Mouse (Mus musculus) lung, embryonic 14.5 days (tissue): ENCODE results near the gene Rftn2. TPM values are rescaled to one million over a fixed set of nuclear protein-coding genes. Genes with fewer than 3 reads are reported as not detected.

Experiments
- ATAC-seq: fragments of 200-750 bp; cut with Nextera tagmentation; 2 replicates; pipeline ENCODE4 v1.8.0; 2017; ENCODE audit warnings: mild to moderate bottlenecking, moderate TSS enrichment, moderate library complexity; ENCODE audit not compliant: insufficient read depth
- DNase-seq: peaks from one replicate; pipeline ENCODE4 v3.0.0-alpha.2; 2015
- H3K27ac ChIP-seq: fragments of 300-500 bp; sonication (generic); 2 replicates; pipeline ENCODE4 v1.5.1; 2014; ENCODE audit warnings: low read depth, mild to moderate bottlenecking, moderate library complexity
- H3K27me3 ChIP-seq: fragments of 300-500 bp; sonication (generic); 2 replicates; pipeline ENCODE4 v1.6.1; 2014; ENCODE audit warnings: low read length, control low read depth; ENCODE audit not compliant: insufficient read depth
- H3K36me3 ChIP-seq: fragments of 300-500 bp; sonication (generic); 2 replicates; pipeline ENCODE4 v1.6.1; 2014; ENCODE audit warnings: control low read depth; ENCODE audit not compliant: insufficient read depth
- H3K4me1 ChIP-seq: fragments of 300-500 bp; sonication (generic); 2 replicates; pipeline ENCODE4 v1.6.1; 2014; ENCODE audit warnings: antibody characterized with exemption, control low read depth; ENCODE audit not compliant: insufficient read depth
- H3K4me2 ChIP-seq: fragments of 300-500 bp; sonication (generic); 2 replicates; pipeline ENCODE4 v1.6.1; 2014; ENCODE audit warnings: mild to moderate bottlenecking
- H3K4me3 ChIP-seq: fragments of 300-500 bp; sonication (generic); 2 replicates; pipeline ENCODE4 v1.5.1; 2014; ENCODE audit warnings: low read depth, low read length
- H3K9ac ChIP-seq: fragments of 300-500 bp; sonication (generic); 2 replicates; pipeline ENCODE4 v1.6.1; 2014
- H3K9me3 ChIP-seq: fragments of 300-500 bp; sonication (generic); 2 replicates; pipeline ENCODE4 v1.6.1; 2016; ENCODE audit warnings: low read depth, low read length, control low read depth
- CTCF ChIP-seq: IDR thresholded peaks from 2 replicates; pipeline ENCODE4 v1.5.1; 2016; ENCODE audit warnings: antibody characterized with exemption, low read depth
- WGBS: fragments of 180-500 bp; shearing (Covaris S2); extraction: QIAGEN DNeasy Blood & Tissue Kit; methylation state at CpG from one replicate; pipeline ENCODE4 v1.1.7; 2014; 5-methylcytosine and 5-hydroxymethylcytosine counted together
- polyA plus RNA-seq: library from polyadenylated mRNA; unstranded; fragments of >200 nt; fragmentation: Nextera tagmentation; extraction: Ambion mirVana; gene quantifications from 2 replicates; pipeline ENCODE4 v1.2.1, GENCODE M21; 2014

The Rftn2 gene
- polyA plus RNA-seq, 1 experiment from 2014 or later, result 12.1 TPM

DNA sequence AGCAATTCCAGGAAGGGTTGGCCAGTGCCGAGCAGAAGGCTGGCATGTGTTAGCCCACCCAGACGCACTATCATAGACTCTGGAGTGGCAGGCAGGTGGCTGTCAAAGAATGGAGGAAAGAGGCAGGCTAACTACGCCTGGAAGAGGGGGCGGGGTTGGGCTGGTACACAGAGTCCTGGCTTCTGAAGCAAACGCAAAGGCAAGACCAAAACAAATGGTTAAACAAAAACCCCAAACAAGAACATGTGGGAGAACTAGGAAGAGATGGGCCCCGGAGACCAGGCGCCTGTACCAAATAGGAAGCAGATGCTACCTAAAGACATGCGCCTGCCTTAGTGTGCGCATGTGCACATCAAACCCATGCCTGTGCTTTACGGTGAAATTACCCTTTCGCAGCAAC lies 2.5 kb downstream of the Rftn2 start:
- TF ChIP-seq CTCF, result no peak
- H3K4me3 ChIP-seq, result peak overlapping the region; percentile 51; the same call in 1 of the 2 replicates
- no peak overlapping the region for H3K27ac ChIP-seq
- H3K9ac ChIP-seq, result no peak overlapping the region
- peak overlapping the region; percentile 66 for H3K4me2 ChIP-seq
- WGBS, result 67% methylated on average over 11 of the region's 11 CpGs
- DNase-seq (no peak), ATAC-seq (no peak)
- H3K36me3 ChIP-seq, result no peaks in the 10 kb centered on the region
- H3K4me1 ChIP-seq, result peaks cover 9% of the 10 kb centered on the region; the same call in 1 of the 2 replicates
- no peaks in the 10 kb centered on the region for H3K27me3 ChIP-seq
- no peaks in the 10 kb centered on the region for H3K9me3 ChIP-seq

GRCm38 (mm10) chr1:55223026-55223425 lies 3.6 kb downstream of the Rftn2 start:
- no peak for TF ChIP-seq CTCF
- no peak for DNase-seq
- no peak overlapping the region for H3K9ac ChIP-seq
- H3K27me3 ChIP-seq, result no peaks in the 10 kb centered on the region
- no peak overlapping the region for H3K27ac ChIP-seq
- no peak overlapping the region for H3K4me3 ChIP-seq
- peaks cover 17% of the 10 kb centered on the region; the same call in 1 of the 2 replicates for H3K4me1 ChIP-seq
- H3K4me2 ChIP-seq, result no peak overlapping the region
- H3K9me3 ChIP-seq, result no peaks in the 10 kb centered on the region
- ATAC-seq, result no peak
- no peaks in the 10 kb centered on the region for H3K36me3 ChIP-seq
- WGBS, result 87% methylated on average over 7 of the region's 7 CpGs

DNA sequence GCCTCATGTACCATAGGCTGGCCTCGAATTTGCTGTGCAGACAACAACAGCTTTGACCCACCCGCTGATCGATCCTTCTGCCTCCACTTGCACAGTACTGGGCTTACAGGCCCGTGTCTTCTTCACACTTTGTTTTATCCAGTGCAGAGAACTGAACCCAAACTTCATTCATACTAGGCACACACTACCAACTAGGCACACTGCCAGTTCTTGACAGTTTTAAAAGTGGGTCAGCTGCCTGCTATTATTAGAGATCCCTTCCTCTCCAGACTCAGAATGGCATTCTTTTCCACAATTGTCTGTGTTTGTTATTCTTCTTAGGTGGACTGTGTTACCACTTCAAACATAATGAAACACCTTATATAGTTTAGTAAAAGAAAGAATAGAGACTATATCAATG lies 5.2 kb downstream of the Rftn2 start:
- Histone ChIP-seq H3K4me2 (no peak overlapping the region), H3K4me3 (no peak overlapping the region), H3K27me3 (no peaks in the 10 kb centered on the region), H3K9me3 (no peaks in the 10 kb centered on the region), H3K4me1 (peaks cover 21% of the 10 kb centered on the region; the same call in 1 of the 2 replicates), H3K9ac (no peak overlapping the region), H3K27ac (no peak overlapping the region), H3K36me3 (no peaks in the 10 kb centered on the region)
- TF ChIP-seq CTCF, result no peak
- WGBS, result 56% methylated on average over 4 of the region's 4 CpGs
- ATAC-seq, result no peak
- peak; percentile 69 for DNase-seq

GRCm38 (mm10) chr1:55217191-55217590 lies 9.4 kb downstream of the Rftn2 start:
- Histone ChIP-seq H3K4me3 (no peak overlapping the region), H3K27me3 (no peaks in the 10 kb centered on the region), H3K36me3 (no peaks in the 10 kb centered on the region), H3K4me2 (0 out of 2 replicates have a peak overlapping the region, but pooled peaks have one; percentile 23), H3K9ac (no peak overlapping the region), H3K4me1 (peaks cover 16% of the 10 kb centered on the region; the same call in 1 of the 2 replicates), H3K9me3 (no peaks in the 10 kb centered on the region), H3K27ac (peak overlapping the region; percentile 82)
- peak; percentile 91 for ATAC-seq
- WGBS, result 27% methylated on average over 2 of the region's 2 CpGs
- peak; percentile 92 for DNase-seq
- TF ChIP-seq CTCF, result no peak

- TF ChIP-seq CTCF, result no peak
- ATAC-seq, result no peak
- Histone ChIP-seq H3K4me2 (no peak overlapping the region), H3K27me3 (no peaks in the 10 kb centered on the region), H3K36me3 (no peaks in the 10 kb centered on the region), H3K4me3 (no peak overlapping the region), H3K9me3 (no peaks in the 10 kb centered on the region), H3K27ac (no peak overlapping the region; the same call in 1 of the 2 replicates), H3K4me1 (peaks cover 16% of the 10 kb centered on the region; the same call in 1 of the 2 replicates), H3K9ac (no peak overlapping the region)
- WGBS, result 57% methylated on average over 11 of the region's 11 CpGs
- no peak for DNase-seq
Measured at GRCm38 (mm10) chr1:55215185-55215813, 11.3 kb downstream of the Rftn2 start.

DNA sequence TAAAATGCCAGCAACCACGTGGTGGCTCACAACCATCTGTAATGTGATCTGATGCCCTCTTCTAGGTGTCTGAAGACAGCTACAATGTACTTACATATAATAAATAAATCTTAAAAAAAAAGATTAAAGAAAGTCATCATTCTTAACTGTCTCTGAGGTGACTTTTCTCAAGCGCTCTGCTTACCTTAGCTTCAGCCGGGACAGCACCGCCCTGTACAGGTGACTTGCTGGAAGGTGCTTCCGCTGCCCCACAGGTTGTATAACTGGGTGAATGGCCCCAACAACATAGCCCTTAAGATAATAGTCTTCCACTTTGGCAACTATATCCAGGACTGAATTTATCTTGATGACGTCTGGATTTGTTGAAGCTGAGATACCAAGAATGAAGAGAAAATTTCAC lies 12.6 kb downstream of the Rftn2 start:
- H3K4me3 ChIP-seq, result no peak overlapping the region
- no peaks in the 10 kb centered on the region for H3K36me3 ChIP-seq
- ATAC-seq (no peak), DNase-seq (no peak)
- no peaks in the 10 kb centered on the region for H3K9me3 ChIP-seq
- no peak overlapping the region for H3K27ac ChIP-seq
- H3K4me2 ChIP-seq, result no peak overlapping the region
- H3K9ac ChIP-seq, result no peak overlapping the region
- no peak for TF ChIP-seq CTCF
- H3K4me1 ChIP-seq, result peaks cover 16% of the 10 kb centered on the region; the same call in 1 of the 2 replicates
- H3K27me3 ChIP-seq, result no peaks in the 10 kb centered on the region
- 69% methylated on average over 6 of the region's 6 CpGs for WGBS

GRCm38 (mm10) chr1:55213475-55213874 lies 13.1 kb downstream of the Rftn2 start:
- no peak overlapping the region for H3K4me3 ChIP-seq
- ATAC-seq, result no peak
- no peaks in the 10 kb centered on the region for H3K27me3 ChIP-seq
- peaks cover 12% of the 10 kb centered on the region; the same call in 1 of the 2 replicates for H3K4me1 ChIP-seq
- no peak overlapping the region for H3K4me2 ChIP-seq
- H3K9ac ChIP-seq, result no peak overlapping the region
- H3K36me3 ChIP-seq, result no peaks in the 10 kb centered on the region
- H3K27ac ChIP-seq, result no peak overlapping the region
- 44% methylated on average over 6 of the region's 6 CpGs for WGBS
- no peak for TF ChIP-seq CTCF
- DNase-seq, result no peak
- no peaks in the 10 kb centered on the region for H3K9me3 ChIP-seq
